Mouse (Mus musculus) liver, adult 2 months (tissue): ENCODE results near the gene Thbd.

Source experiments
- CTCF ChIP-seq: fragments of 200-500 bp; IDR thresholded peaks from 2 replicates; pipeline ENCODE4 v1.5.1; 2011; ENCODE audit warnings: low read depth, low read length, control low read depth
- POLR2A ChIP-seq: fragments of 200-500 bp; IDR thresholded peaks from 2 replicates; pipeline ENCODE4 v1.6.1; 2011; ENCODE audit warnings: low read length, control low read depth; ENCODE audit not compliant: insufficient read depth; ENCODE audit errors: extremely low read depth

DNA sequence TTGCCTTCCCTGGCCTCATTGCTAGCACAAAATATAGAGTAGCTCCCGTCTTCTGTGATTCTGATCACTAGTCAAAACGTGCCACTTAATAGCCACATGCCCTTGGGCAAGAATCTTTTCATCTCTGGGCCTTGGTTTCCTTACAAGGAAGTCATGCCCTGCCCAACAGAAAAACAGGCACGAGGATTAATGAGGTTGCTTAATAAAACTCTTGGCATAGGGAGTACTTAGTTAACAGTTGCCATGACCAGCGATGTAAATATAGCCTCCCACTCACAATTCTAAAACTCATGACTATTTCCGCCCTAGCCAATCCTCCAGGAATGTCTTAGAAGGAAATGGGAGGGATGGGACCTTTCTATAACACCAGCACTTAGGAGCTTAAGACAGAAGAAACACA is 43.5 kb upstream of the Thbd start:
- TF ChIP-seq CTCF (no peak), POLR2A (no peak)
